Mouse (Mus musculus) neural tube, embryonic 13.5 days (tissue): ENCODE measurements around the gene Hist1h4b. TPM values are rescaled to one million over a fixed set of nuclear protein-coding genes. Genes with fewer than 3 reads are reported as not detected.
"Not testable (repeated sequence)": the region's sequence is repeated elsewhere in the genome, so short reads cannot be mapped to it uniquely, and the experiment has no call there.

ENCODE experiments used
- ATAC-seq: fragments of 200-750 bp; cut with Nextera tagmentation; 2 replicates; pipeline ENCODE4 v1.8.0; 2017; ENCODE audit warnings: low read depth, mild to moderate bottlenecking, moderate TSS enrichment, moderate library complexity
- H3K27ac ChIP-seq: fragments of 300-500 bp; sonication (generic); replicated peaks from 2 replicates; pipeline ENCODE4 v1.5.1; 2015; ENCODE audit warnings: moderate library complexity, mild to moderate bottlenecking, inconsistent platforms
- H3K27me3 ChIP-seq: fragments of 300-500 bp; sonication (generic); 2 replicates; pipeline ENCODE4 v1.6.1; 2015; ENCODE audit warnings: mild to moderate bottlenecking, inconsistent platforms
- H3K36me3 ChIP-seq: fragments of 300-500 bp; sonication (generic); 2 replicates; pipeline ENCODE4 v1.6.1; 2015; ENCODE audit warnings: mild to moderate bottlenecking, inconsistent platforms
- H3K4me1 ChIP-seq: fragments of 300-500 bp; sonication (generic); replicated peaks from 2 replicates; pipeline ENCODE4 v1.6.1; 2015; ENCODE audit warnings: inconsistent platforms
- H3K4me2 ChIP-seq: fragments of 300-500 bp; sonication (generic); 2 replicates; pipeline ENCODE4 v1.6.1; 2015; ENCODE audit warnings: inconsistent platforms, mild to moderate bottlenecking, moderate library complexity
- H3K4me3 ChIP-seq: fragments of 300-500 bp; sonication (generic); 2 replicates; pipeline ENCODE4 v1.5.1; 2015; ENCODE audit warnings: mild to moderate bottlenecking, inconsistent platforms
- H3K9ac ChIP-seq: fragments of 300-500 bp; sonication (generic); 2 replicates; pipeline ENCODE4 v1.6.1; 2015; ENCODE audit warnings: moderate library complexity, mild to moderate bottlenecking, inconsistent platforms
- H3K9me3 ChIP-seq: fragments of 300-500 bp; sonication (generic); 2 replicates; pipeline ENCODE4 v1.6.1; 2016; ENCODE audit warnings: inconsistent platforms
- WGBS: fragments of 180-500 bp; shearing (Covaris S2); methylation state at CpG from one replicate; pipeline ENCODE4 v1.1.7; 2015; 5-methylcytosine and 5-hydroxymethylcytosine counted together
- polyA plus RNA-seq: library from polyadenylated mRNA; unstranded; fragments of >200 nt; fragmentation: Nextera tagmentation; extraction: Ambion mirVana; gene quantifications from 2 replicates; pipeline ENCODE4 v1.2.1, GENCODE M21; 2015

The Hist1h4b gene
- polyA plus RNA-seq, 1 experiment from 2014 or later = 2.3 TPM

GRCm38 (mm10) chr13:23751478-23751956, 5.3 kb upstream of the Hist1h4b start:
- Histone ChIP-seq H3K4me3 (peak overlapping the region; percentile 45), H3K27me3 (no peaks in the 10 kb centered on the region), H3K4me1 (peaks cover 29% of the 10 kb centered on the region), H3K4me2 (peak overlapping the region; percentile 67), H3K36me3 (no peaks in the 10 kb centered on the region), H3K9me3 (no peaks in the 10 kb centered on the region), H3K9ac (peak overlapping the region; percentile 66; the same call in 1 of the 2 replicates), H3K27ac (peak overlapping the region; percentile 95)
- ATAC-seq = peak; percentile 44; the same call in 1 of the 2 replicates
- WGBS = under 1% methylated on average over 11 of the region's 11 CpGs

- Histone ChIP-seq H3K4me1 (peaks cover 27% of the 10 kb centered on the region), H3K9ac (peak within 1 kb of the TSS; percentile 66), H3K4me2 (peak within 1 kb of the TSS; percentile 67), H3K4me3 (peak within 1 kb of the TSS; percentile 45), H3K27ac (peak within 1 kb of the TSS; percentile 95)
- H3K9me3 ChIP-seq, H3K36me3 ChIP-seq, H3K27me3 ChIP-seq: not testable (repeated sequence)
- peak; percentile 76 for ATAC-seq
- WGBS = 1% methylated on average over 16 of the region's 47 CpGs
These were observed 4.6 kb upstream of the Hist1h4b start, which contains the start of gene Hist1h3b for GRCm38 (mm10) chr13:23752067-23752741. Hist1h3b (plus strand) TSS chr13:23752267.

GRCm38 (mm10) chr13:23752742-23753172, 4.1 kb upstream of the Hist1h4b start:
- ATAC-seq = no peak
- no peaks in the 10 kb centered on the region for H3K36me3 ChIP-seq
- no peaks in the 10 kb centered on the region for H3K27me3 ChIP-seq
- WGBS = 4% methylated on average over 6 of the region's 6 CpGs
- H3K4me2 ChIP-seq = peak overlapping the region; percentile 67
- peaks cover 26% of the 10 kb centered on the region for H3K4me1 ChIP-seq
- H3K27ac ChIP-seq = peak overlapping the region; percentile 1; the same call in 1 of the 2 replicates
- H3K9ac ChIP-seq = no peak overlapping the region
- peak overlapping the region; percentile 23; the same call in 1 of the 2 replicates for H3K4me3 ChIP-seq
- H3K9me3 ChIP-seq = no peaks in the 10 kb centered on the region

GRCm38 (mm10) chr13:23753314-23754078, 3.3 kb upstream of the Hist1h4b start:
- Histone ChIP-seq H3K4me3 (no peak overlapping the region), H3K9ac (no peak overlapping the region), H3K27ac (no peak overlapping the region), H3K4me2 (peak overlapping the region; percentile 67; the same call in 1 of the 2 replicates), H3K9me3 (no peaks in the 10 kb centered on the region), H3K4me1 (peaks cover 18% of the 10 kb centered on the region), H3K27me3 (no peaks in the 10 kb centered on the region), H3K36me3 (no peaks in the 10 kb centered on the region)
- 57% methylated on average over 4 of the region's 4 CpGs for WGBS
- no peak for ATAC-seq

- ATAC-seq = no peak
- Histone ChIP-seq H3K27ac (no peak overlapping the region), H3K4me2 (no peak overlapping the region), H3K9ac (no peak overlapping the region), H3K9me3 (no peaks in the 10 kb centered on the region), H3K4me1 (peaks cover 19% of the 10 kb centered on the region), H3K4me3 (no peak overlapping the region), H3K36me3 (no peaks in the 10 kb centered on the region), H3K27me3 (no peaks in the 10 kb centered on the region)
These were observed 1.8 kb upstream of the Hist1h4b start for GRCm38 (mm10) chr13:23755000-23755399.

GRCm38 (mm10) chr13:23757211-23757773, 479 bp downstream of the Hist1h4b start:
- peaks cover 25% of the 10 kb centered on the region for H3K4me1 ChIP-seq
- H3K36me3 ChIP-seq = no peaks in the 10 kb centered on the region
- H3K9ac ChIP-seq = peak overlapping the region; percentile 61
- H3K27ac ChIP-seq = peak overlapping the region; percentile 88
- ATAC-seq = peak; percentile 16; the same call in 1 of the 2 replicates
- WGBS = 1% methylated on average over 23 of the region's 23 CpGs
- no peaks in the 10 kb centered on the region for H3K9me3 ChIP-seq
- peak overlapping the region; percentile 65 for H3K4me2 ChIP-seq
- H3K4me3 ChIP-seq = peak overlapping the region; percentile 37
- no peaks in the 10 kb centered on the region for H3K27me3 ChIP-seq

- peaks cover 23% of the 10 kb centered on the region for H3K4me1 ChIP-seq
- H3K4me3 ChIP-seq = no peak overlapping the region
- no peak overlapping the region for H3K27ac ChIP-seq
- ATAC-seq = no peak
- H3K9ac ChIP-seq = no peak overlapping the region
- H3K27me3 ChIP-seq = no peaks in the 10 kb centered on the region
- no peaks in the 10 kb centered on the region for H3K36me3 ChIP-seq
- 41% methylated on average over 3 of the region's 3 CpGs for WGBS
- H3K4me2 ChIP-seq = peak overlapping the region; percentile 65
- H3K9me3 ChIP-seq = no peaks in the 10 kb centered on the region
These were observed 1.1 kb downstream of the Hist1h4b start for GRCm38 (mm10) chr13:23757921-23758320.

- H3K4me3 ChIP-seq = no peak overlapping the region
- no peak overlapping the region for H3K27ac ChIP-seq
- no peaks in the 10 kb centered on the region for H3K27me3 ChIP-seq
- H3K4me2 ChIP-seq = no peak overlapping the region
- no peak overlapping the region for H3K9ac ChIP-seq
- H3K4me1 ChIP-seq = peaks cover 31% of the 10 kb centered on the region
- H3K36me3 ChIP-seq = no peaks in the 10 kb centered on the region
- no peak for ATAC-seq
- 24% methylated on average over 3 of the region's 3 CpGs for WGBS
- no peaks in the 10 kb centered on the region for H3K9me3 ChIP-seq
These were observed 2.5 kb downstream of the Hist1h4b start for GRCm38 (mm10) chr13:23759251-23759771.

GRCm38 (mm10) chr13:23759916-23760239, 3.1 kb downstream of the Hist1h4b start:
- H3K4me3 ChIP-seq = no peak overlapping the region
- H3K27me3 ChIP-seq = no peaks in the 10 kb centered on the region
- no peaks in the 10 kb centered on the region for H3K9me3 ChIP-seq
- peak overlapping the region; percentile 60; the same call in 1 of the 2 replicates for H3K9ac ChIP-seq
- peak overlapping the region; percentile 90; the same call in 1 of the 2 replicates for H3K27ac ChIP-seq
- peaks cover 34% of the 10 kb centered on the region for H3K4me1 ChIP-seq
- WGBS = 77% methylated on average over 1 of the region's 1 CpGs
- H3K4me2 ChIP-seq = peak overlapping the region; percentile 79
- H3K36me3 ChIP-seq = no peaks in the 10 kb centered on the region
- ATAC-seq = no peak

GRCm38 (mm10) chr13:23760240-23760971, 3.6 kb downstream of the Hist1h4b start:
- peak; percentile 21 for ATAC-seq
- H3K9ac ChIP-seq = peak overlapping the region; percentile 60
- 1% methylated on average over 23 of the region's 27 CpGs for WGBS

More at GRCm38 (mm10) chr13:23760240-23760971, 3.6 kb downstream of the Hist1h4b start:
- Histone ChIP-seq H3K36me3 (no peaks in the 10 kb centered on the region), H3K9me3 (no peaks in the 10 kb centered on the region), H3K4me2 (peak overlapping the region; percentile 79), H3K27ac (peak overlapping the region; percentile 90), H3K27me3 (no peaks in the 10 kb centered on the region), H3K4me3 (peak overlapping the region; percentile 59), H3K4me1 (peaks cover 34% of the 10 kb centered on the region)
